Mouse (Mus musculus) urinary bladder, postnatal 0 days (tissue): ENCODE results near the gene Grn. TPM values are rescaled to one million over a fixed set of nuclear protein-coding genes. Genes with fewer than 3 reads are reported as not detected.

Source experiments
- microRNA-seq: library from miRNA; unstranded; fragments of <30 nt; microRNA quantifications from one replicate; pipeline ENCODE4, GENCODE M21; 2016
- polyA plus RNA-seq: library from polyadenylated mRNA; unstranded; fragments of >200 nt; fragmentation: Nextera tagmentation; extraction: Ambion mirVana; gene quantifications from 2 replicates; pipeline ENCODE4 v1.2.1, GENCODE M21; 2015

Gene Grn
- 269 and 325 TPM in 2 replicates for polyA plus RNA-seq

DNA sequence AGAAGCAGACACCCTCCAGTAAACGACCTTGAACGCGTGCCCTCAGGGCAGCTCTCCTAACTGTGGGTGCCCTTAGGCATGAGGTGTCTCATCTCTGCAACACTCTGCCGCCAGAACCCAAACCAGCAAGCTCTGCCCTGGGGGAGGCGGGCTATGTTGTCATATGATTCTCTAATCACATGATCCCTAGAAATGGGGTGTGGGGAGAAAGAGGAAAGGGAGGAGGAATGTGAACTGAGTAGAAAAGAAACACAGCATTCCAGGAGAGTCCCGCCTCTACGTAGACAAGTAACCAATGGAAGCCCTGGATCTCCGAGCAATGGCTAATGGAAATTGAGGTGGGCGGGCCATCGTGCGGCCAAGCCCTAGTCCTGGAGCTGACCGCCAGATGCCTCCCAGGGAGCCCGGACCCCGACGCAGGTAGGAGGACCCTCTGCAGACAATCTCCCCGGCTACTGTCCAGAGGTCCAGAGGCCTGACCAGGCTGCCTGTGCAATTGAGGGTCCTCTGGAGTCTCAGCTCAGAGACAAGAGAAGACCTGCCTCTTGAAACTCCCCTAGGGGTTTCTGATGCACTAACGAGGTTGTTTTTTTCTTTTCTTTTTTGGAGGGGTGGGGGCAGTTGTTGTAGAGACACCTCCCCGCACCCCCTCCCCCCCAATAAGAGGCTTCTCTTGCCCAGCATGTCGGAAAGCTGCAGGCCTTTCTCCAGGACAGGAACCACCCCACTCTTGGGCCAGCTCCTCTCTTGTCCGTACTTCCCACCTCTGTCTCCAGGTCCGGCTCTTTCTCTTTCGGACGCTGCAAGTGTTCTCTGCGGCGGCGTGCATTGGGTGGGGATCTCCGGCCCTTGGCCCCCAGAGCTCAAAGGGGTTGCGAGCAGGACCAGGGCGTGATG is at the start of gene Grn:
Gene Grn, plus strand, starts transcription at position 195 of the 897 bp plus-strand sequence.

DNA sequence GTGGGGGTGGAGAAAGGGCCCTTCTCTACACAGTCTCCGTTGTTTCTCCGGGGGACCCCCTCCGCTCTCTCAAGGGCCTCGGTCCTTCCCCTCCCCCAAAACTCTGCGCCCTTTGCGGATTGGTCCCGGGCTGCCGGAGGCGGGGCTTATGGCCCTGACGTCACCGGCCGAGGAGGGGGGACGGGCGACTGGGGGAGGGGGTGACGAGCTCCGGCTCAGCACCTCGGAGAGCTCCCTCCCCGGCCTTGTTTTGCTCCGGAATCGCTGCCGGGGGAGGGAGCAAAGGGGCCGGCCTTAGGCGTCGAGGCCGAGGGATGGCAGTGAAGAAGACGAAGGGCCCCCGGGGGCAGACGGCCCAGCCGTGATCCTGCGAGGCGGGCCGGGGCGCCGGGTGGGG is 36.9 kb upstream of the Grn start, which contains the start of gene Rundc3a:
Gene Rundc3a, plus strand, starts transcription at position 166 of the 397 bp plus-strand sequence.

DNA sequence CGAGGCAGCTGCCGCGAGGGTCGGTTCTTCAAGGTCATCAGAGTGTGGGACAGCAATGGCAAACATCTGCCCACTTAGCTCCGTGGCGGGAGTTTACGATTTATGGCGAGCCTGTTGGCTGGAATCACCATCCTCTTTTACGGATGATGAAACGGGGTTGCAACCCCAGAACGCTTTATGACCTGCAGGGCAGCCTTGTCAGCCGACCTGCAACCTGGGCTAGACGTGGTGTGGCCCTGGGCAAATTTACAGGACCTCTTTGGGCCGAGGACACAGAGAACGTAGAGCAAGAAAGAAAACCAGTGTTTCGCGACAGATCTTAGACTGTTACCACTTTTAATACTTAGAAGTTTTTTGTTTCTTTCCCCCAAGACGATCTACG is 22.3 kb upstream of the Grn start, which contains the start of gene Slc25a39:
Gene Slc25a39, minus strand, starts transcription at position 113 of the 382 bp plus-strand sequence.

DNA sequence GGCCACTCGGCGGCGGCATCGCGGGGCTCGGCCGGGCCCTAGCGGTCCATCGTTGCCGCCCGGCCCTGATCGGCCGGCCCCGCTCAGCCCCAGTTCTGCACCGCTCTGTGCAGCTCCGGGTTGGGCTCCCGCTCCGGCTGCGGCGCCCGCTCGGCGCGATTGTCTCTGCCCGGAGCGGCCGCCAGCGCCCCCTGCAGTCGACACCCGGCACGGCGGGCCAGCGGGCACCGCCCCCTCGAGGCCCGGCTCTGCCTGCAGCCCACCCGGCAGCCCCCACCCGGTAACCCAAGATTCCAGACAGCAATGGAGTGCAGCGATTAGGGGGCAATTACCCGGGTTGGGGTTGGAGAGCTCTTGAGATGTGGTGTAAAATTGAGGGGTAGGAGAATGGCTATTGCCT is 17.4 kb downstream of the Grn start, which contains the start of gene Fam171a2:
Gene Fam171a2, minus strand, starts transcription at position 186 of the 400 bp plus-strand sequence.

DNA sequence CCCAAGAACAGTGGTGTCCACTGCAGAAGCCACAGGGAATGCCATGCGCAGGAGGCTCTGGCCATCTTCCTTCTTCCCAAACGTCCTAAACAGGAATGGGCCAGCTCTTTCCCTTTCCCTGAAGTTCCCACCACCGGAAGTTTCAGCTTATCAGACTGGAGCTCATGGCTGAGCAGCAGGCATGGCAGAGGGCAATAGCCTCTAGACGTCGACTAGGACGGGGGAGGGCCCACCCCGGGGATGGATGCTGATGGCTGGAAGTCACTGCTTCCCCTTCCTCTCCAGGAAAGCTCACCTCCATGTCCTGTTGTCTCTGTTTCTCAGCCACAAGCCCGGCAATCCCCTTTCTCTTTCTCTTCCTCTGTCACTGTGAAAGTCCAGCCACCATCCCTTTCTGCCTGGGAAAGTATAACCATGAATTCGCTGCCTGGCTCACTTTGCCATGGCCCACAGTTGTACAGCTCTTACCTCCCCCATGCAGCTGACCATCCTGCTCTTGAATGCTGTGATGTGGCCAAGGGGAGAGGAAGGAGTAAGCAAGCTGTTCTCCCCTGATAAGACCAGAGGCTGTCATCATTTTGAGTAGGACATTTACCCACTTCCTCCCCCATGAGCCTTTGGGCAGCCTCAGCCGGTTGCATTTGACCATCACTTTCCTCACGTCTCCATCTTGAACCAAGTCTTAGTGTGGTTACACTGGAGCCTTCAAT is 39.7 kb downstream of the Grn start, which contains the start of gene Itga2b:
Gene Itga2b, minus strand, starts transcription at position 475 of the 710 bp plus-strand sequence.

Small RNA genes within 50 kb of the gene (microRNA-seq; reads per million reads assigned to microRNA genes)
- not detected for gene Mir6930

Other genes with a start within 250 kb of the Grn start
- gene Lsm12, start 245.0 kb upstream of the Grn start, polyA plus RNA-seq = 88.2 and 95.7 TPM in 2 replicates
- 29.1 and 30.1 TPM in 2 replicates for gene G6pc3, start 240.7 kb upstream of the Grn start, polyA plus RNA-seq
- 27.9 and 31.5 TPM in 2 replicates for gene Hdac5, start 200.1 kb upstream of the Grn start, polyA plus RNA-seq
- gene BC030867, start 181.4 kb upstream of the Grn start, polyA plus RNA-seq = 2.9 and 3.0 TPM in 2 replicates
- gene Asb16, start 161.6 kb upstream of the Grn start, polyA plus RNA-seq = not detected in 2 replicates
- 26.6 and 32.6 TPM in 2 replicates for gene Tmub2, start 145.4 kb upstream of the Grn start, polyA plus RNA-seq
- gene Atxn7l3, start 133.7 kb upstream of the Grn start, polyA plus RNA-seq = 7.1 and 7.5 TPM in 2 replicates
- 38.5 and 48.7 TPM in 2 replicates for gene Ubtf, start 110.6 kb upstream of the Grn start, polyA plus RNA-seq
- gene Slc4a1, start 64.1 kb upstream of the Grn start, polyA plus RNA-seq = 1.1 and 2.6 TPM in 2 replicates
- 1.00 and 1.1 TPM in 2 replicates for gene Rundc3a, start 36.9 kb upstream of the Grn start, polyA plus RNA-seq
- 129 and 150 TPM in 2 replicates for gene Slc25a39, start 22.4 kb upstream of the Grn start, polyA plus RNA-seq
- 1.9 and 2.3 TPM in 2 replicates for gene Fam171a2, start 17.4 kb downstream of the Grn start, polyA plus RNA-seq
- 4.1 and 9.6 TPM in 2 replicates for gene Itga2b, start 39.8 kb downstream of the Grn start, polyA plus RNA-seq
- gene Gpatch8, start 126.1 kb downstream of the Grn start, polyA plus RNA-seq = 20.4 and 21.3 TPM in 2 replicates
- 79.0 and 84.2 TPM in 2 replicates for gene Gm11627, start 149.1 kb downstream of the Grn start, polyA plus RNA-seq
- gene Fzd2, start 174.1 kb downstream of the Grn start, polyA plus RNA-seq = 29.2 and 37.8 TPM in 2 replicates
- 0.10 and 0.26 TPM in 2 replicates for gene Meioc, start 233.4 kb downstream of the Grn start, polyA plus RNA-seq